Mouse (Mus musculus): ENCODE data around the gene Atp1b3. TPM values are rescaled to one million over a fixed set of nuclear protein-coding genes. Genes with fewer than 3 reads are reported as not detected.

Atp1b3 gene
- polyA plus RNA-seq, 1 experiment from 2014 or later, result 168 TPM

- Histone ChIP-seq H3K9ac (no peak overlapping the region), H3K27me3 (replicated peaks) (no peaks in the 10 kb centered on the region), H3K27ac (no peak overlapping the region), H3K4me3 (no peak overlapping the region), H3K4me1 (no peaks in the 10 kb centered on the region), H3K4me2 (replicated peaks) (no peak overlapping the region), H3K36me3 (peaks cover 46% of the 10 kb centered on the region), H3K9me3 (no peaks in the 10 kb centered on the region)
- no peak for ATAC-seq (ENCODE audit: low FRiP score, low read depth)
- 95% methylated on average over 5 of the region's 5 CpGs for WGBS
Observed at GRCm38 (mm10) chr9:96319333-96319732, 44.9 kb downstream of the Atp1b3 start.

- no peak for ATAC-seq (ENCODE audit: low FRiP score, low read depth)
- Histone ChIP-seq H3K27ac (no peak overlapping the region), H3K27me3 (replicated peaks) (no peaks in the 10 kb centered on the region), H3K4me1 (no peaks in the 10 kb centered on the region), H3K4me2 (replicated peaks) (no peak overlapping the region), H3K36me3 (peaks cover 48% of the 10 kb centered on the region), H3K4me3 (no peak overlapping the region), H3K9me3 (no peaks in the 10 kb centered on the region), H3K9ac (no peak overlapping the region)
- WGBS, result 95% methylated on average over 3 of the region's 3 CpGs
Observed at GRCm38 (mm10) chr9:96312074-96312473, 52.2 kb downstream of the Atp1b3 start.

- ATAC-seq (ENCODE audit: low FRiP score, low read depth), result no peak
- peaks cover 49% of the 10 kb centered on the region for H3K36me3 ChIP-seq
Observed at GRCm38 (mm10) chr9:96308816-96309215, 55.4 kb downstream of the Atp1b3 start.

GRCm38 (mm10) chr9:96299324-96300008 lies 64.8 kb downstream of the Atp1b3 start:
- Histone ChIP-seq H3K27me3 (replicated peaks) (no peaks in the 10 kb centered on the region), H3K4me3 (no peak overlapping the region), H3K9me3 (no peaks in the 10 kb centered on the region), H3K36me3 (peaks cover 56% of the 10 kb centered on the region), H3K4me1 (no peaks in the 10 kb centered on the region), H3K9ac (no peak overlapping the region), H3K27ac (no peak overlapping the region), H3K4me2 (replicated peaks) (no peak overlapping the region)
- ATAC-seq (ENCODE audit: low FRiP score, low read depth), result no peak
- 96% methylated on average over 3 of the region's 3 CpGs for WGBS

More at GRCm38 (mm10) chr9:96308816-96309215, 55.4 kb downstream of the Atp1b3 start:
- 50% methylated on average over 3 of the region's 3 CpGs for WGBS
- H3K9ac ChIP-seq, result no peak overlapping the region
- no peaks in the 10 kb centered on the region for H3K27me3 ChIP-seq (replicated peaks)
- H3K4me3 ChIP-seq, result no peak overlapping the region
- H3K4me2 ChIP-seq (replicated peaks), result no peak overlapping the region
- H3K4me1 ChIP-seq, result no peaks in the 10 kb centered on the region
- no peak overlapping the region for H3K27ac ChIP-seq
- no peaks in the 10 kb centered on the region for H3K9me3 ChIP-seq

GRCm38 (mm10) chr9:96292144-96292543 lies 72.1 kb downstream of the Atp1b3 start:
- no peak for ATAC-seq (ENCODE audit: low FRiP score, low read depth)
- H3K36me3 ChIP-seq, result peaks cover 22% of the 10 kb centered on the region
- WGBS, result 98% methylated on average over 7 of the region's 7 CpGs

DNA sequence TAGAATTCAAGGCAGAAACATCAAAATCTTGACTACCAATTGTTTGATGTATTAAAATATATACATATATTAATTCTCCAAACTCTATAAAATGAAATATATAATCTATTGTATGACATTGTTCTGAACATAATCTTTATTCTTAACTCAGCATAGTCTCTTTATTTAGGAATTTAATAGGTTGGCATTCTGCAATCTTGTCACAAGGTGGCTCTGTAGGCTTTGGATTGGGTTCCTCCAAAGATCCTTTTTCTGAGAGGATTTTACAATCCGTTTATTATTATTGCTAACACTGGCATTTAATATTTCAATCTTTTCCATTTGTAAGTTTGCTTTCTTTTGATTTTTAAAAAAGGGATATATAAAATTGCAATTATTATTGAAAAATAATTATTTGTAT lies 79.3 kb downstream of the Atp1b3 start:
- no peaks in the 10 kb centered on the region for H3K27me3 ChIP-seq (replicated peaks)
- no peaks in the 10 kb centered on the region for H3K4me1 ChIP-seq
- 57% methylated on average over 1 of the region's 1 CpGs for WGBS
- H3K36me3 ChIP-seq, result peaks cover 4% of the 10 kb centered on the region; the same call in 1 of the 2 replicates
- no peak for ATAC-seq (ENCODE audit: low FRiP score, low read depth)
- H3K4me3 ChIP-seq, result no peak overlapping the region
- H3K9me3 ChIP-seq, result no peaks in the 10 kb centered on the region
- no peak overlapping the region for H3K27ac ChIP-seq
- H3K9ac ChIP-seq, result no peak overlapping the region
- H3K4me2 ChIP-seq (replicated peaks), result no peak overlapping the region

More at GRCm38 (mm10) chr9:96292144-96292543, 72.1 kb downstream of the Atp1b3 start:
- H3K4me2 ChIP-seq (replicated peaks), result no peak overlapping the region
- H3K27me3 ChIP-seq (replicated peaks), result no peaks in the 10 kb centered on the region
- no peak overlapping the region for H3K9ac ChIP-seq
- H3K9me3 ChIP-seq, result no peaks in the 10 kb centered on the region
- no peaks in the 10 kb centered on the region for H3K4me1 ChIP-seq
- no peak overlapping the region for H3K27ac ChIP-seq
- H3K4me3 ChIP-seq, result no peak overlapping the region

Other genes starting within 250 kb of the Atp1b3 start
- 4.1 TPM in 2 replicates for gene Gk5, start 245.1 kb downstream of the Atp1b3 start, polyA plus RNA-seq (2016; fragmentation: Nextera tagmentation; extraction: Ambion mirVana)
- 50.3 and 57.8 TPM in 2 replicates for gene Tfdp2, start 168.2 kb downstream of the Atp1b3 start, polyA plus RNA-seq (2016; fragmentation: Nextera tagmentation; extraction: Ambion mirVana)
- 252 and 262 TPM in 2 replicates for gene Rnf7, start 114.2 kb upstream of the Atp1b3 start, polyA plus RNA-seq (2016; fragmentation: Nextera tagmentation; extraction: Ambion mirVana)
- gene Gm28729, start 160.8 kb upstream of the Atp1b3 start, polyA plus RNA-seq (2016; fragmentation: Nextera tagmentation; extraction: Ambion mirVana), result not detected in 2 replicates

Data from neural tube, embryonic 12.5 days (tissue).